Mouse (Mus musculus): Measurements from ENCODE around the gene Gfpt2. TPM values are rescaled to one million over a fixed set of nuclear protein-coding genes. Genes with fewer than 3 reads are reported as not detected.

The Gfpt2 gene
- polyA plus RNA-seq, 2 experiments = 24.8 to 27.4 TPM

GRCm38 (mm10) chr11:49758096-49758495, 35.9 kb upstream of the Gfpt2 start:
- Histone ChIP-seq H3K36me3 (ENCODE audit: control insufficient read depth, insufficient read depth, low read length) (no peaks in the 10 kb centered on the region), H3K4me2 (replicated peaks; ENCODE audit: low read depth, low read length, severe bottlenecking) (no peak overlapping the region), H3K9me3 (ENCODE audit: control insufficient read depth, low read length) (no peaks in the 10 kb centered on the region), H3K27ac (replicated peaks; ENCODE audit: low read depth, low read length) (no peak overlapping the region), H3K9ac (ENCODE audit: low read depth, low read length, severe bottlenecking) (no peak overlapping the region), H3K4me1 (ENCODE audit: control insufficient read depth, insufficient read depth, low read length) (peaks cover 23% of the 10 kb centered on the region), H3K4me3 (replicated peaks; ENCODE audit: low read length) (no peak overlapping the region), H3K27me3 (ENCODE audit: control insufficient read depth, insufficient read depth, low read length) (no peaks in the 10 kb centered on the region)
- no peak for DNase-seq (ENCODE audit: low spot score)
- WGBS = 89% methylated on average over 3 of the region's 3 CpGs
- TF ChIP-seq POLR2A (IDR thresholded peaks at IDR 0.05; ENCODE audit: borderline replicate concordance, extremely low read depth, insufficient read depth, insufficient read length) = no peak
- ATAC-seq (ENCODE audit: low FRiP score, low read depth) = no peak

DNA sequence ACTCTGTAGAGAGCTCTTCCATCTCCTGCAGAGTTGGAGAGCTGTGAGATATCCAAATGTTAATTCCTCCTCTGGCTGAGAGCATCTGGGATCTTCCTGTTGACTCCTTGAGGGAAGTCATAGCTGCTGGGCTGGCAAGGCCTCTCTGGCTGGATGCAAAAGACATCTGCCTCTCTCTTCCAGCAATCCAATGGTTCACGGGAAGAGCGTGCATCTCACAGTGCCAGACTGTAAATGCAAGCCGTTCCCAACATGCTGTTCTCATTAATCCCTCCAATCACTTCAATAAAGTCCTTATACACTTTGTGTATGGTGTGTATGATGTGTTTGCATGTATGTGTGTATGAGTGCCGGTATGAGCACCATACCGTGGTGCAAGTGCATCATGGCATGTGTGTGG, 32.8 kb upstream of the Gfpt2 start:
- no peak overlapping the region for H3K4me3 ChIP-seq (replicated peaks; ENCODE audit: low read length)
- no peaks in the 10 kb centered on the region for H3K27me3 ChIP-seq (ENCODE audit: control insufficient read depth, insufficient read depth, low read length)
- 44% methylated on average over 5 of the region's 5 CpGs for WGBS
- H3K4me1 ChIP-seq (ENCODE audit: control insufficient read depth, insufficient read depth, low read length) = peaks cover 30% of the 10 kb centered on the region
- H3K9ac ChIP-seq (ENCODE audit: low read depth, low read length, severe bottlenecking) = no peak overlapping the region
- H3K36me3 ChIP-seq (ENCODE audit: control insufficient read depth, insufficient read depth, low read length) = no peaks in the 10 kb centered on the region
- H3K9me3 ChIP-seq (ENCODE audit: control insufficient read depth, low read length) = no peaks in the 10 kb centered on the region
- no peak overlapping the region for H3K4me2 ChIP-seq (replicated peaks; ENCODE audit: low read depth, low read length, severe bottlenecking)
- no peak for ATAC-seq (ENCODE audit: low FRiP score, low read depth)
- no peak for TF ChIP-seq POLR2A (IDR thresholded peaks at IDR 0.05; ENCODE audit: borderline replicate concordance, extremely low read depth, insufficient read depth, insufficient read length)
- DNase-seq (ENCODE audit: low spot score) = peak; percentile 53
- 0 out of 2 replicates have a peak overlapping the region, but pooled peaks have one; percentile 1 for H3K27ac ChIP-seq (replicated peaks; ENCODE audit: low read depth, low read length)

DNA sequence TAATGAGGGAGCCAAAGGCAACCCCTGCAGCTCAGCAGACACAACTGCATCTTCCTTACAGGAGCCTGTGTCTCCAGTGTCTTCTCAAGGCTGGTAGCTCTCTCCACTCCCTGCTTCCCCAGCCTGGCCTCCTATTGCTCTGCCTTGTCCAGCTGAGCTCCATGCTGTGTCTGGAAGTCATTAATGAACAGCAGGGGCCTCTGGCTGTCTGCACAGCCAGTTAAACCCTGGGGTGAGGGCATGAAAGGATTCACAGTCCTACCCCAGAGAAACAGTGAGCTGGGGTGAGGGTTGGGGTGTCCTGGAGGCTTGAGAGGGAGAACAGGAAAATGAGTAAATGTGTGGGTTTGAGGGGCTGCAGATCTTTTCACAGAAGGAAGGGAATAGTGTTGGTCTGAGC, 30.4 kb upstream of the Gfpt2 start:
- Histone ChIP-seq H3K36me3 (ENCODE audit: control insufficient read depth, insufficient read depth, low read length) (no peaks in the 10 kb centered on the region), H3K4me1 (ENCODE audit: control insufficient read depth, insufficient read depth, low read length) (peaks cover 30% of the 10 kb centered on the region), H3K27me3 (ENCODE audit: control insufficient read depth, insufficient read depth, low read length) (no peaks in the 10 kb centered on the region), H3K9ac (ENCODE audit: low read depth, low read length, severe bottlenecking) (no peak overlapping the region), H3K4me3 (replicated peaks; ENCODE audit: low read length) (no peak overlapping the region), H3K27ac (replicated peaks; ENCODE audit: low read depth, low read length) (peak overlapping the region; percentile 85), H3K9me3 (ENCODE audit: control insufficient read depth, low read length) (no peaks in the 10 kb centered on the region), H3K4me2 (replicated peaks; ENCODE audit: low read depth, low read length, severe bottlenecking) (no peak overlapping the region)
- peak; percentile 49 for ATAC-seq (ENCODE audit: low FRiP score, low read depth)
- TF ChIP-seq POLR2A (IDR thresholded peaks at IDR 0.05; ENCODE audit: borderline replicate concordance, extremely low read depth, insufficient read depth, insufficient read length) = no peak
- peak; percentile 31 for DNase-seq (ENCODE audit: low spot score)

GRCm38 (mm10) chr11:49764023-49764422, 30.0 kb upstream of the Gfpt2 start:
- H3K27ac ChIP-seq (replicated peaks; ENCODE audit: low read depth, low read length) = peak overlapping the region; percentile 85
- TF ChIP-seq POLR2A (IDR thresholded peaks at IDR 0.05; ENCODE audit: borderline replicate concordance, extremely low read depth, insufficient read depth, insufficient read length) = no peak
- H3K4me1 ChIP-seq (ENCODE audit: control insufficient read depth, insufficient read depth, low read length) = peaks cover 30% of the 10 kb centered on the region
- WGBS = 45% methylated on average over 4 of the region's 4 CpGs
- H3K9me3 ChIP-seq (ENCODE audit: control insufficient read depth, low read length) = no peaks in the 10 kb centered on the region
- H3K36me3 ChIP-seq (ENCODE audit: control insufficient read depth, insufficient read depth, low read length) = no peaks in the 10 kb centered on the region
- no peak for DNase-seq (ENCODE audit: low spot score)
- H3K4me3 ChIP-seq (replicated peaks; ENCODE audit: low read length) = no peak overlapping the region
- H3K27me3 ChIP-seq (ENCODE audit: control insufficient read depth, insufficient read depth, low read length) = no peaks in the 10 kb centered on the region
- ATAC-seq (ENCODE audit: low FRiP score, low read depth) = peak; percentile 0; the same call in 1 of the 2 replicates
- H3K4me2 ChIP-seq (replicated peaks; ENCODE audit: low read depth, low read length, severe bottlenecking) = no peak overlapping the region; the same call in 1 of the 2 replicates
- no peak overlapping the region for H3K9ac ChIP-seq (ENCODE audit: low read depth, low read length, severe bottlenecking)

GRCm38 (mm10) chr11:49764639-49765299, 29.2 kb upstream of the Gfpt2 start:
- H3K4me2 ChIP-seq (replicated peaks; ENCODE audit: low read depth, low read length, severe bottlenecking) = no peak overlapping the region; the same call in 1 of the 2 replicates
- 0 out of 2 replicates have a peak, but pooled peaks have one; percentile 20 for TF ChIP-seq POLR2A (IDR thresholded peaks at IDR 0.05; ENCODE audit: borderline replicate concordance, extremely low read depth, insufficient read depth, insufficient read length)
- H3K9me3 ChIP-seq (ENCODE audit: control insufficient read depth, low read length) = no peaks in the 10 kb centered on the region
- 20% methylated on average over 7 of the region's 8 CpGs for WGBS
- no peak overlapping the region for H3K4me3 ChIP-seq (replicated peaks; ENCODE audit: low read length)
- peak overlapping the region; percentile 85 for H3K27ac ChIP-seq (replicated peaks; ENCODE audit: low read depth, low read length)
- no peak overlapping the region; the same call in 1 of the 2 replicates for H3K9ac ChIP-seq (ENCODE audit: low read depth, low read length, severe bottlenecking)
- ATAC-seq (ENCODE audit: low FRiP score, low read depth) (peak; percentile 92), DNase-seq (ENCODE audit: low spot score) (peak; percentile 91)
- peaks cover 30% of the 10 kb centered on the region for H3K4me1 ChIP-seq (ENCODE audit: control insufficient read depth, insufficient read depth, low read length)
- H3K36me3 ChIP-seq (ENCODE audit: control insufficient read depth, insufficient read depth, low read length) = no peaks in the 10 kb centered on the region
- no peaks in the 10 kb centered on the region for H3K27me3 ChIP-seq (ENCODE audit: control insufficient read depth, insufficient read depth, low read length)
